Mouse (Mus musculus): Measurements from ENCODE around the gene Lgals9. TPM values are rescaled to one million over a fixed set of nuclear protein-coding genes. Genes with fewer than 3 reads are reported as not detected.

The Lgals9 gene
- total and polyA plus RNA-seq, 3 experiments: 160 to 287 (median 228) TPM

DNA sequence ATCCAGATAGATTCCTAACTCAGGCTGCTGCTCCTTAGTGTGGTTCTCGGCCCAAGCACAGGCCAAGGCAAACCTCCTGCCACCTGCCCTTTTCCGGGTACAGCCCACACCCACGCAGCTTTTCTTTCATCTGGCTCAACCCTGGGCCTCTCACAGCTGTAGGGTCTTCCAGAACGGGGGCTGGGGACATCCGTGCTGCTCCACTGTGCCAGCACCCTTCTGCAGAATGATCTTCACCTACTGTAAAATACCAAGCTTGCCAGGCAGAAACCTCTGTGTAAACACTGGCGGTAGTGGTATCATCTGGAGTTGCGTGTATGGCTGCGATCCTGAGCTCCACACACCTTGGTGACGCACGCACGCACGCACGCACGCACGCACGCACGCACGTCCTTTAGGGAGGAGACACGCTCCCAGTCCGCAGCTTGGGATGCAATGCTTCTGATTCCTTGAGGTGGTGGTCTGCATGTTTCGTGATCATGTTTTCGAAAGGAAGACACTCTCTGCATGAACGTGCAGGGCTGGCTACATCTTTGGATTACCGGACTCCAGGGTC is 31.0 kb upstream of the Lgals9 start:
- no peak overlapping the region for H3K4me3 ChIP-seq (ENCODE audit: control insufficient read depth in 1 of 2, insufficient read depth in 1 of 2, low read depth in 2 of 2, low read length in 2 of 2)
- no peaks in the 10 kb centered on the region for H3K79me2 ChIP-seq (ENCODE audit: control insufficient read depth, insufficient read depth, low read length, poor library complexity)
- peaks cover 5 to 9% of the 10 kb centered on the region in 2 experiments; a peak in 2 of 4 replicates for H3K4me1 ChIP-seq (ENCODE audit: control insufficient read depth in 1 of 2, insufficient read depth in 2 of 2, low read length in 2 of 2)
- H3K36me3 ChIP-seq (ENCODE audit: control insufficient read depth in 1 of 2, insufficient read depth in 2 of 2, low read length in 2 of 2): peaks cover 0 to 7% of the 10 kb centered on the region in 2 experiments; a peak in 2 of 4 replicates
- no peaks in the 10 kb centered on the region for H3K27me3 ChIP-seq (ENCODE audit: control insufficient read depth in 1 of 2, insufficient read depth in 2 of 2, low read length in 2 of 2)
- no peaks in the 10 kb centered on the region for H3K9me3 ChIP-seq (replicated peaks; ENCODE audit: insufficient read depth, low read length)
- no peak overlapping the region for H3K9ac ChIP-seq (ENCODE audit: control insufficient read depth, low read depth, low read length, poor library complexity, severe bottlenecking)
- H3K27ac ChIP-seq (ENCODE audit: control insufficient read depth, low read depth, low read length): no peak overlapping the region
- no peak for DNase-seq (ENCODE audit: low read depth, low spot score)
- TF ChIP-seq JUND (IDR thresholded peaks at IDR 0.05; ENCODE audit: low read depth, low read length) (no peak), POLR2AphosphoS2 (IDR thresholded peaks at IDR 0.05; ENCODE audit: low read length) (no peak), CHD2 (IDR thresholded peaks at IDR 0.05; ENCODE audit: low read length) (no peak), SMC3 (IDR thresholded peaks at IDR 0.05; ENCODE audit: low read depth, low read length) (no peak), CHD1 (IDR thresholded peaks at IDR 0.05; ENCODE audit: low read depth, low read length) (no peak)

DNA sequence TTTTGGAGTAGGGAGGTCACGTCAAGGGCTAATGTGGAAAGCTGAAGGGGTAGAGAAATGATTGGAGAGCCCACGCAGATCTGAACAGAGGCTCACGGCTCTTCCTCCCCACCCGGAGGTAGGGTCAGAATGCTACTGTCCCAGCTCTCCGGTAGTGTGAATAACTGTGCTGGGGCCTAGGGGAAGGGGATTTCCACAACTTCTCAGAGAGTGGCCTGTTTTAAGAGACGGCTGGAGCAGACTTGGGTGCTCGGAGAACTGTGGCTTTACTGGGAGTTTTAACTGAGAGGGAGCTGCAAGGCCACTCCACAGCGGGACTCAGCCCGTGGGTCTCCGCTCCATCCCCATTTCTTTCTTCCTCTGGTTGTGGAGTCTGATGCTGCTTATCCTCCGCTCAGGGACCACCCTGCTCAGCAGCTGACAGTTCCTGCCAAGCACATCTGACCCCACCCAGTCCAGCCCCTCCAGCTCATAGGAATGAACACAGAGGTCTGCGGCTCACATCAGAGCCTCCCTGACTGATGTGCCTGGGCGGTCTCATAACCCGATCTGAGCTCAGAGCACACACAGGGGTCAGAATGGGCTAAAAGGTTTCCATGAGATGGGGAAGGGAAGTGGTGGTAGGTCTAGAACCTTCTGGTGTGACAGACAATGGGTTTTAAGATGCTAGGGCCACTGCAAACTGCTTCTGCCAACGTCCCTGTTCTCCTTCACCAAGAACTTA is 30.0 kb upstream of the Lgals9 start:
- Histone ChIP-seq H3K4me3 (ENCODE audit: control insufficient read depth in 1 of 2, insufficient read depth in 1 of 2, low read depth in 2 of 2, low read length in 2 of 2) (no peak overlapping the region), H3K4me1 (ENCODE audit: control insufficient read depth in 1 of 2, insufficient read depth in 2 of 2, low read length in 2 of 2) (peaks cover 5 to 9% of the 10 kb centered on the region in 2 experiments; a peak in 2 of 4 replicates), H3K27ac (ENCODE audit: control insufficient read depth, low read depth, low read length) (no peak overlapping the region), H3K9me3 (replicated peaks; ENCODE audit: insufficient read depth, low read length) (no peaks in the 10 kb centered on the region), H3K79me2 (ENCODE audit: control insufficient read depth, insufficient read depth, low read length, poor library complexity) (no peaks in the 10 kb centered on the region), H3K27me3 (ENCODE audit: control insufficient read depth in 1 of 2, insufficient read depth in 2 of 2, low read length in 2 of 2) (no peaks in the 10 kb centered on the region), H3K9ac (ENCODE audit: control insufficient read depth, low read depth, low read length, poor library complexity, severe bottlenecking) (no peak overlapping the region), H3K36me3 (ENCODE audit: control insufficient read depth in 1 of 2, insufficient read depth in 2 of 2, low read length in 2 of 2) (peaks cover 0 to 7% of the 10 kb centered on the region in 2 experiments; a peak in 2 of 4 replicates)
- TF ChIP-seq ZMIZ1 (IDR thresholded peaks at IDR 0.05; ENCODE audit: low read depth, low read length): no peak
- TF ChIP-seq ZNF384 (IDR thresholded peaks at IDR 0.05; ENCODE audit: low read depth, low read length): no peak
- no peak for TF ChIP-seq SMC3 (IDR thresholded peaks at IDR 0.05; ENCODE audit: low read depth, low read length)
- TF ChIP-seq POLR2AphosphoS5 (IDR thresholded peaks at IDR 0.05; ENCODE audit: borderline replicate concordance, low read depth, low read length): no peak
- DNase-seq (ENCODE audit: low read depth, low spot score): no peak

- TF ChIP-seq RCOR1 (IDR thresholded peaks at IDR 0.05; ENCODE audit: low read depth, low read length) (no peak), ZKSCAN1 (IDR thresholded peaks at IDR 0.05; ENCODE audit: low read depth, low read length) (no peak), MYB (IDR thresholded peaks at IDR 0.05; ENCODE audit: low read depth, low read length) (no peak), HCFC1 (IDR thresholded peaks at IDR 0.05; ENCODE audit: low read depth, low read length) (no peak), POLR2AphosphoS5 (IDR thresholded peaks at IDR 0.05; ENCODE audit: borderline replicate concordance, low read depth, low read length) (no peak), USF2 (IDR thresholded peaks at IDR 0.05; ENCODE audit: borderline replicate concordance in 1 of 2, insufficient read depth in 1 of 2, low read depth in 1 of 2, low read length in 2 of 2) (no peak), ZC3H11A (IDR thresholded peaks at IDR 0.05; ENCODE audit: low read depth, low read length) (no peak), TCF12 (IDR thresholded peaks at IDR 0.05; ENCODE audit: low read depth, low read length) (no peak), ZMIZ1 (IDR thresholded peaks at IDR 0.05; ENCODE audit: low read depth, low read length) (no peak), EP300 (IDR thresholded peaks at IDR 0.05; ENCODE audit: low read depth in 1 of 2, low read length in 2 of 2) (no peak), MXI1 (IDR thresholded peaks at IDR 0.05; ENCODE audit: low read depth, low read length) (no peak), GATA1 (IDR thresholded peaks at IDR 0.05; ENCODE audit: low read depth, low read length) (no peak), UBTF (IDR thresholded peaks at IDR 0.05; ENCODE audit: borderline replicate concordance, insufficient read depth, low read depth, low read length) (no peak), ZNF384 (IDR thresholded peaks at IDR 0.05; ENCODE audit: low read depth, low read length) (no peak), TBP (IDR thresholded peaks at IDR 0.05; ENCODE audit: low read depth, low read length) (no peak), NRF1 (IDR thresholded peaks at IDR 0.05; ENCODE audit: insufficient read depth, low read depth, low read length, poor library complexity, severe bottlenecking) (no peak), MAZ (IDR thresholded peaks at IDR 0.05; ENCODE audit: low read depth, low read length) (no peak)
- H3K4me3 ChIP-seq (ENCODE audit: control insufficient read depth in 1 of 2, insufficient read depth in 1 of 2, low read depth in 2 of 2, low read length in 2 of 2): no peak overlapping the region
- H3K4me1 ChIP-seq (ENCODE audit: control insufficient read depth in 1 of 2, insufficient read depth in 2 of 2, low read length in 2 of 2): peaks cover 5 to 9% of the 10 kb centered on the region in 2 experiments; a peak in 2 of 4 replicates
- no peak for DNase-seq (ENCODE audit: low read depth, low spot score)
- no peak overlapping the region for H3K27ac ChIP-seq (ENCODE audit: control insufficient read depth, low read depth, low read length)
- no peak overlapping the region for H3K9ac ChIP-seq (ENCODE audit: control insufficient read depth, low read depth, low read length, poor library complexity, severe bottlenecking)
- H3K9me3 ChIP-seq (replicated peaks; ENCODE audit: insufficient read depth, low read length): no peaks in the 10 kb centered on the region
- peaks cover 0 to 7% of the 10 kb centered on the region in 2 experiments; a peak in 2 of 4 replicates for H3K36me3 ChIP-seq (ENCODE audit: control insufficient read depth in 1 of 2, insufficient read depth in 2 of 2, low read length in 2 of 2)
- no peaks in the 10 kb centered on the region for H3K27me3 ChIP-seq (ENCODE audit: control insufficient read depth in 1 of 2, insufficient read depth in 2 of 2, low read length in 2 of 2)
- no peaks in the 10 kb centered on the region for H3K79me2 ChIP-seq (ENCODE audit: control insufficient read depth, insufficient read depth, low read length, poor library complexity)
These were observed 29.1 kb upstream of the Lgals9 start for GRCm38 (mm10) chr11:79013806-79014205.
